Mouse (Mus musculus): ENCODE results near the gene Hfe2. TPM values are rescaled to one million over a fixed set of nuclear protein-coding genes. Genes with fewer than 3 reads are reported as not detected.

Hfe2 gene
- total RNA-seq (2021): 100 to 1,000 TPM; 289 to 295 TPM
- polyA plus RNA-seq (2012; rRNA removed): 199 and 261 TPM in 2 replicates
- long read RNA-seq, transcript Hfe2-201 (4 exons, 2,028 nt): major isoform, 62 of 276 reads
- long read RNA-seq, partial matches to known transcripts: 63 of 276 reads
- long read RNA-seq, other reads (novel, unspliced or antisense): 151 of 276 reads

DNA sequence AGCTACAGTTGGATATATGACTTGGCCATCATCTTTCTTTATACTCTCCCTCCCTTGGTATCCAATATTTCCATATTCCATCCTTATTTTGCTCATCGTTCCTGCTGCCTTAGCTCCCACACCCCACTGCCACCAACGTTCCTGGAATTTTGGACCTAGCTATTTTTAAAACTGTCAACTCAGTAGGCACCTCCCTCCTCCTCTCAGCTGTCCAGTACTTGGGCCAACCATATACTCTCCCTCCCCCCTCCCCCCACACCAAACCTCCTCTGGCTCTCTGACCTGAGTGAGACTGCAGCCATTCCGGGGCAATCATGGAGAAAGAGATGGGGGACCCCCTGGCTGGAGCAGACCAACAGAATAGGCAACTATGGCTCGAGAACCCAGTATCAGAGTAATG lies at the start of gene Hfe2:
Hfe2 (plus strand) TSS at position 259 of the 400 bp plus-strand sequence.
- H3K4me1 ChIP-seq (ENCODE audit: control insufficient read depth, insufficient read depth, low read length): peaks cover 4% of the 10 kb centered on the region
- H3K27ac ChIP-seq: peak within 1 kb of the TSS; percentile 85
- H3K27me3 ChIP-seq (ENCODE audit: control insufficient read depth, insufficient read depth, low read length): peaks cover 3% of the 10 kb centered on the region; the same call in 1 of the 2 replicates
- no peak for TF ChIP-seq CTCF (IDR thresholded peaks at IDR 0.05)
- no peak for TF ChIP-seq EP300 (IDR thresholded peaks at IDR 0.05; ENCODE audit: insufficient read depth, low read depth, low read length)
- peak; percentile 74 for TF ChIP-seq POLR2A (IDR thresholded peaks at IDR 0.05; ENCODE audit: insufficient read depth, low read depth, low read length)
- peak within 1 kb of the TSS; percentile 38 for H3K4me3 ChIP-seq
- WGBS: 30% methylated on average over 4 of the region's 4 CpGs
- H3K36me3 ChIP-seq (ENCODE audit: control insufficient read depth, insufficient read depth, low read length): peaks cover 3% of the 10 kb centered on the region; the same call in 1 of the 2 replicates
- H3K79me2 ChIP-seq (replicated peaks; ENCODE audit: control insufficient read depth, insufficient read depth, low read length): no peaks in the 10 kb centered on the region; the same call in 1 of the 2 replicates
- intact Hi-C loops (cut with DNase I): no loop called here
- no peak for DNase-seq
- peak within 1 kb of the TSS; percentile 67 for H3K9ac ChIP-seq (ENCODE audit: low read depth, low read length)

DNA sequence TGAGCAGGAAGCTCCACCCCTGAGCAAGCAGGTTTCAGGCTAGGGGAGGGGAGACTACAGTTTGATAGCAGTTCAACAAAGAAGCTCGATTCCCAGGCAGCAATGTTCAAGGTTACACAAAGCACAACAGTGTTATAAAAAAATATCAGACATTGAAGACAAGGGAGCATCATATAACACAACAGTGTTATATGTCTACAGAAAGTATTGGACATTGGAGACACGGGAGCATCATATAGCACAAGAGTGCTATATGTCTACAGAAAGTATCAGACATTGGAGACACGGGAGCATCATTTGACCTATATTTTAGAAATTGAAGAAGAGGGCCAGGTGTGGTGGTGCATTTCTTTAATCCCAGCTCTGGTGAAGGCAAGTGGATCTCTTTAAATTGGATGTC lies 47.9 kb upstream of the Hfe2 start:
- Histone ChIP-seq H3K4me1 (ENCODE audit: control insufficient read depth, insufficient read depth, low read length) (no peaks in the 10 kb centered on the region; the same call in 1 of the 2 replicates), H3K9ac (ENCODE audit: low read depth, low read length) (no peak overlapping the region), H3K36me3 (ENCODE audit: control insufficient read depth, insufficient read depth, low read length) (no peaks in the 10 kb centered on the region), H3K79me2 (replicated peaks; ENCODE audit: control insufficient read depth, insufficient read depth, low read length) (no peaks in the 10 kb centered on the region), H3K4me3 (no peak overlapping the region), H3K27me3 (ENCODE audit: control insufficient read depth, insufficient read depth, low read length) (peaks cover 6% of the 10 kb centered on the region), H3K27ac (no peak overlapping the region)
- WGBS: 62% methylated on average over 3 of the region's 3 CpGs
- no peak for DNase-seq
- TF ChIP-seq POLR2A (IDR thresholded peaks at IDR 0.05; ENCODE audit: insufficient read depth, low read depth, low read length) (no peak), CTCF (IDR thresholded peaks at IDR 0.05) (no peak)
- intact Hi-C loops (cut with DNase I): no loop called here

- Histone ChIP-seq H3K4me1 (ENCODE audit: control insufficient read depth, insufficient read depth, low read length) (no peaks in the 10 kb centered on the region; the same call in 1 of the 2 replicates), H3K79me2 (replicated peaks; ENCODE audit: control insufficient read depth, insufficient read depth, low read length) (no peaks in the 10 kb centered on the region), H3K27ac (no peak overlapping the region), H3K9ac (ENCODE audit: low read depth, low read length) (no peak overlapping the region), H3K4me3 (no peak overlapping the region), H3K27me3 (ENCODE audit: control insufficient read depth, insufficient read depth, low read length) (peaks cover 6% of the 10 kb centered on the region), H3K36me3 (ENCODE audit: control insufficient read depth, insufficient read depth, low read length) (no peaks in the 10 kb centered on the region)
- TF ChIP-seq POLR2A (IDR thresholded peaks at IDR 0.05; ENCODE audit: insufficient read depth, low read depth, low read length) (no peak), EP300 (IDR thresholded peaks at IDR 0.05; ENCODE audit: insufficient read depth, low read depth, low read length) (no peak), CTCF (IDR thresholded peaks at IDR 0.05) (no peak)
- 69% methylated on average over 6 of the region's 6 CpGs for WGBS
- intact Hi-C loops (cut with DNase I): no loop called here
- no peak for DNase-seq
These were observed 47.4 kb upstream of the Hfe2 start for GRCm38 (mm10) chr3:96477558-96477957.

GRCm38 (mm10) chr3:96479249-96479648 lies 45.7 kb upstream of the Hfe2 start:
- TF ChIP-seq EP300 (IDR thresholded peaks at IDR 0.05; ENCODE audit: insufficient read depth, low read depth, low read length): no peak
- TF ChIP-seq POLR2A (IDR thresholded peaks at IDR 0.05; ENCODE audit: insufficient read depth, low read depth, low read length): no peak
- TF ChIP-seq CTCF (IDR thresholded peaks at IDR 0.05): no peak
- intact Hi-C loops (cut with DNase I): no loop called here
- Histone ChIP-seq H3K27ac (no peak overlapping the region), H3K4me1 (ENCODE audit: control insufficient read depth, insufficient read depth, low read length) (no peaks in the 10 kb centered on the region; the same call in 1 of the 2 replicates), H3K79me2 (replicated peaks; ENCODE audit: control insufficient read depth, insufficient read depth, low read length) (no peaks in the 10 kb centered on the region), H3K9ac (ENCODE audit: low read depth, low read length) (no peak overlapping the region), H3K4me3 (no peak overlapping the region), H3K36me3 (ENCODE audit: control insufficient read depth, insufficient read depth, low read length) (no peaks in the 10 kb centered on the region), H3K27me3 (ENCODE audit: control insufficient read depth, insufficient read depth, low read length) (peaks cover 6% of the 10 kb centered on the region)
- WGBS: 37% methylated on average over 3 of the region's 3 CpGs
- DNase-seq: no peak

GRCm38 (mm10) chr3:96480684-96481270 lies 44.2 kb upstream of the Hfe2 start:
- H3K79me2 ChIP-seq (replicated peaks; ENCODE audit: control insufficient read depth, insufficient read depth, low read length): no peaks in the 10 kb centered on the region
- H3K4me1 ChIP-seq (ENCODE audit: control insufficient read depth, insufficient read depth, low read length): no peaks in the 10 kb centered on the region
- DNase-seq: no peak
- no peak overlapping the region for H3K27ac ChIP-seq
- H3K27me3 ChIP-seq (ENCODE audit: control insufficient read depth, insufficient read depth, low read length): 0 out of 2 replicates have a peak, but pooled peaks cover 2% of the 10 kb centered on the region
- H3K9ac ChIP-seq (ENCODE audit: low read depth, low read length): no peak overlapping the region
- H3K36me3 ChIP-seq (ENCODE audit: control insufficient read depth, insufficient read depth, low read length): no peaks in the 10 kb centered on the region
- no peak overlapping the region for H3K4me3 ChIP-seq
- TF ChIP-seq POLR2A (IDR thresholded peaks at IDR 0.05; ENCODE audit: insufficient read depth, low read depth, low read length) (no peak), CTCF (IDR thresholded peaks at IDR 0.05) (no peak), EP300 (IDR thresholded peaks at IDR 0.05; ENCODE audit: insufficient read depth, low read depth, low read length) (no peak)
- 92% methylated on average over 4 of the region's 4 CpGs for WGBS
- intact Hi-C loops (cut with DNase I): no loop called here

GRCm38 (mm10) chr3:96481856-96482255 lies 43.1 kb upstream of the Hfe2 start:
- H3K4me1 ChIP-seq (ENCODE audit: control insufficient read depth, insufficient read depth, low read length): no peaks in the 10 kb centered on the region

More at GRCm38 (mm10) chr3:96481856-96482255, 43.1 kb upstream of the Hfe2 start:
- no peak for DNase-seq
- no peaks in the 10 kb centered on the region for H3K27me3 ChIP-seq (ENCODE audit: control insufficient read depth, insufficient read depth, low read length)
- no peak overlapping the region for H3K4me3 ChIP-seq
- H3K27ac ChIP-seq: no peak overlapping the region
- TF ChIP-seq CTCF (IDR thresholded peaks at IDR 0.05) (no peak), EP300 (IDR thresholded peaks at IDR 0.05; ENCODE audit: insufficient read depth, low read depth, low read length) (no peak), POLR2A (IDR thresholded peaks at IDR 0.05; ENCODE audit: insufficient read depth, low read depth, low read length) (no peak)
- WGBS: 92% methylated on average over 3 of the region's 3 CpGs
- no peaks in the 10 kb centered on the region for H3K79me2 ChIP-seq (replicated peaks; ENCODE audit: control insufficient read depth, insufficient read depth, low read length)
- no peaks in the 10 kb centered on the region for H3K36me3 ChIP-seq (ENCODE audit: control insufficient read depth, insufficient read depth, low read length)
- no peak overlapping the region for H3K9ac ChIP-seq (ENCODE audit: low read depth, low read length)
- intact Hi-C loops (cut with DNase I): no loop called here
